Mouse (Mus musculus): ENCODE measurements around the gene Crmp1. TPM values are rescaled to one million over a fixed set of nuclear protein-coding genes. Genes with fewer than 3 reads are reported as not detected.
A peak's percentile ranks its signal among the peaks of the same experiment; 100 is the strongest.

Gene Crmp1
- polyA plus RNA-seq, 1 experiment from 2014 or later, result 776 TPM

GRCm38 (mm10) chr5:37241224-37241623 lies 516 bp upstream of the Crmp1 start:
- Histone ChIP-seq H3K4me1 (replicated peaks) (peaks cover 52% of the 10 kb centered on the region), H3K36me3 (no peaks in the 10 kb centered on the region), H3K4me3 (peak overlapping the region; percentile 68), H3K27me3 (peaks cover 41% of the 10 kb centered on the region), H3K9ac (peak overlapping the region; percentile 92), H3K27ac (replicated peaks) (peak overlapping the region; percentile 98), H3K4me2 (peak overlapping the region; percentile 90), H3K9me3 (no peaks in the 10 kb centered on the region)
- 8% methylated on average over 9 of the region's 9 CpGs for WGBS
- ATAC-seq (ENCODE audit: low read depth), result peak; percentile 4

GRCm38 (mm10) chr5:37242360-37243168 lies 824 bp downstream of the Crmp1 start:
- Histone ChIP-seq H3K9me3 (no peaks in the 10 kb centered on the region), H3K4me3 (peak overlapping the region; percentile 68), H3K36me3 (no peaks in the 10 kb centered on the region), H3K27me3 (peaks cover 41% of the 10 kb centered on the region), H3K9ac (peak overlapping the region; percentile 92), H3K4me1 (replicated peaks) (peaks cover 61% of the 10 kb centered on the region), H3K27ac (replicated peaks) (peak overlapping the region; percentile 98), H3K4me2 (peak overlapping the region; percentile 90)
- WGBS, result 6% methylated on average over 44 of the region's 44 CpGs
- no peak for ATAC-seq (ENCODE audit: low read depth)

- Histone ChIP-seq H3K4me3 (peak overlapping the region; percentile 68), H3K27me3 (peaks cover 41% of the 10 kb centered on the region), H3K27ac (replicated peaks) (peak overlapping the region; percentile 98), H3K9ac (peak overlapping the region; percentile 92), H3K4me2 (peak overlapping the region; percentile 90), H3K4me1 (replicated peaks) (peaks cover 69% of the 10 kb centered on the region), H3K9me3 (no peaks in the 10 kb centered on the region), H3K36me3 (no peaks in the 10 kb centered on the region)
- under 1% methylated on average over 19 of the region's 19 CpGs for WGBS
- ATAC-seq (ENCODE audit: low read depth), result no peak
Measured at GRCm38 (mm10) chr5:37243169-37243886, 1.6 kb downstream of the Crmp1 start.

GRCm38 (mm10) chr5:37244161-37244560 lies 2.4 kb downstream of the Crmp1 start:
- peaks cover 41% of the 10 kb centered on the region for H3K27me3 ChIP-seq
- H3K27ac ChIP-seq (replicated peaks), result peak overlapping the region; percentile 98
- H3K4me3 ChIP-seq, result peak overlapping the region; percentile 68
- H3K9me3 ChIP-seq, result no peaks in the 10 kb centered on the region
- peaks cover 77% of the 10 kb centered on the region for H3K4me1 ChIP-seq (replicated peaks)
- peak; percentile 33 for ATAC-seq (ENCODE audit: low read depth)
- H3K9ac ChIP-seq, result peak overlapping the region; percentile 92
- H3K36me3 ChIP-seq, result no peaks in the 10 kb centered on the region
- peak overlapping the region; percentile 90 for H3K4me2 ChIP-seq
- WGBS, result under 1% methylated on average over 13 of the region's 13 CpGs

GRCm38 (mm10) chr5:37244666-37245242 lies 3.0 kb downstream of the Crmp1 start:
- H3K27me3 ChIP-seq, result peaks cover 36% of the 10 kb centered on the region
- H3K9me3 ChIP-seq, result no peaks in the 10 kb centered on the region
- peak overlapping the region; percentile 90 for H3K4me2 ChIP-seq
- peak overlapping the region; percentile 98 for H3K27ac ChIP-seq (replicated peaks)
- peak overlapping the region; percentile 92 for H3K9ac ChIP-seq
- 36% methylated on average over 9 of the region's 9 CpGs for WGBS
- peaks cover 83% of the 10 kb centered on the region for H3K4me1 ChIP-seq (replicated peaks)
- ATAC-seq (ENCODE audit: low read depth), result no peak
- no peaks in the 10 kb centered on the region for H3K36me3 ChIP-seq
- peak overlapping the region; percentile 68 for H3K4me3 ChIP-seq

- Histone ChIP-seq H3K27ac (replicated peaks) (peak overlapping the region; percentile 98), H3K4me1 (replicated peaks) (peaks cover 83% of the 10 kb centered on the region), H3K9me3 (no peaks in the 10 kb centered on the region), H3K27me3 (peaks cover 28% of the 10 kb centered on the region), H3K4me3 (peak overlapping the region; percentile 68), H3K4me2 (peak overlapping the region; percentile 90), H3K9ac (peak overlapping the region; percentile 92), H3K36me3 (no peaks in the 10 kb centered on the region; the same call in 1 of the 2 replicates)
- WGBS, result under 1% methylated on average over 35 of the region's 42 CpGs
- ATAC-seq (ENCODE audit: low read depth), result peak; percentile 42
Measured at GRCm38 (mm10) chr5:37245651-37246050, 3.9 kb downstream of the Crmp1 start.

- peaks cover 7% of the 10 kb centered on the region; the same call in 1 of the 2 replicates for H3K36me3 ChIP-seq
- H3K4me1 ChIP-seq (replicated peaks), result peaks cover 83% of the 10 kb centered on the region
- peak overlapping the region; percentile 90 for H3K4me2 ChIP-seq
- H3K4me3 ChIP-seq, result peak overlapping the region; percentile 68
- WGBS, result under 1% methylated on average over 37 of the region's 37 CpGs
- peaks cover 22% of the 10 kb centered on the region for H3K27me3 ChIP-seq
- peak overlapping the region; percentile 98 for H3K27ac ChIP-seq (replicated peaks)
- no peaks in the 10 kb centered on the region for H3K9me3 ChIP-seq
- ATAC-seq (ENCODE audit: low read depth), result peak; percentile 54
- peak overlapping the region; percentile 92 for H3K9ac ChIP-seq
Measured at GRCm38 (mm10) chr5:37246138-37246910, 4.6 kb downstream of the Crmp1 start.

GRCm38 (mm10) chr5:37247456-37247855 lies 5.7 kb downstream of the Crmp1 start:
- peak overlapping the region; percentile 90 for H3K4me2 ChIP-seq
- WGBS, result 44% methylated on average over 4 of the region's 4 CpGs
- H3K36me3 ChIP-seq, result peaks cover 13% of the 10 kb centered on the region
- peaks cover 86% of the 10 kb centered on the region for H3K4me1 ChIP-seq (replicated peaks)
- no peaks in the 10 kb centered on the region for H3K9me3 ChIP-seq
- H3K27ac ChIP-seq (replicated peaks), result peak overlapping the region; percentile 98
- peaks cover 13% of the 10 kb centered on the region for H3K27me3 ChIP-seq
- peak overlapping the region; percentile 68 for H3K4me3 ChIP-seq
- H3K9ac ChIP-seq, result peak overlapping the region; percentile 92
- ATAC-seq (ENCODE audit: low read depth), result no peak

- Histone ChIP-seq H3K9me3 (no peaks in the 10 kb centered on the region), H3K27me3 (0 out of 2 replicates have a peak, but pooled peaks cover 5% of the 10 kb centered on the region), H3K9ac (peak overlapping the region; percentile 92), H3K36me3 (peaks cover 21% of the 10 kb centered on the region), H3K4me2 (peak overlapping the region; percentile 90), H3K4me1 (replicated peaks) (peaks cover 79% of the 10 kb centered on the region), H3K4me3 (peak overlapping the region; percentile 68), H3K27ac (replicated peaks) (no peak overlapping the region)
- ATAC-seq (ENCODE audit: low read depth), result no peak
- WGBS, result 60% methylated on average over 3 of the region's 3 CpGs
Measured at GRCm38 (mm10) chr5:37248870-37249269, 7.1 kb downstream of the Crmp1 start.

- Histone ChIP-seq H3K27ac (replicated peaks) (peak overlapping the region; percentile 13; the same call in 1 of the 2 replicates), H3K36me3 (peaks cover 22% of the 10 kb centered on the region), H3K4me2 (no peak overlapping the region), H3K4me1 (replicated peaks) (peaks cover 87% of the 10 kb centered on the region), H3K4me3 (no peak overlapping the region), H3K9me3 (no peaks in the 10 kb centered on the region), H3K27me3 (no peaks in the 10 kb centered on the region), H3K9ac (no peak overlapping the region)
- 71% methylated on average over 3 of the region's 3 CpGs for WGBS
- no peak for ATAC-seq (ENCODE audit: low read depth)
Measured at GRCm38 (mm10) chr5:37251596-37251995, 9.9 kb downstream of the Crmp1 start.

GRCm38 (mm10) chr5:37252101-37252804 lies 10.5 kb downstream of the Crmp1 start:
- WGBS, result 88% methylated on average over 9 of the region's 9 CpGs
- Histone ChIP-seq H3K4me3 (no peak overlapping the region), H3K36me3 (peaks cover 22% of the 10 kb centered on the region), H3K4me1 (replicated peaks) (peaks cover 91% of the 10 kb centered on the region), H3K4me2 (no peak overlapping the region), H3K27me3 (no peaks in the 10 kb centered on the region), H3K9ac (no peak overlapping the region), H3K27ac (replicated peaks) (no peak overlapping the region), H3K9me3 (no peaks in the 10 kb centered on the region)
- no peak for ATAC-seq (ENCODE audit: low read depth)

Data from neural tube, embryonic 13.5 days (tissue).